Mouse (Mus musculus) MEL (cell line): Measurements from ENCODE around the gene Gm49395. TPM values are rescaled to one million over a fixed set of nuclear protein-coding genes. Genes with fewer than 3 reads are reported as not detected.

ENCODE experiments used
- DNase-seq: peaks from one replicate; pipeline ENCODE4 v3.0.0; 2011; ENCODE audit warnings: low read depth, low spot score
- H3K27ac ChIP-seq: 2 replicates; pipeline ENCODE4 v1.5.1; 2012; ENCODE audit warnings: low read depth, mild to moderate bottlenecking, control low read depth, low read length, moderate library complexity; ENCODE audit not compliant: control insufficient read depth
- H3K27me3 ChIP-seq, 2 experiments: fragments of 150-350 bp in 1 of 2; sonication (generic) in 1 of 2; 2 replicates each; pipeline ENCODE4 v1.6.1; 2012; ENCODE audit warnings: low read length in 2 of 2, mild to moderate bottlenecking in 2 of 2, improper control_type of control experiment in 1 of 2, moderate library complexity in 1 of 2; ENCODE audit not compliant: insufficient read depth in 2 of 2, control insufficient read depth in 1 of 2
- H3K36me3 ChIP-seq, 2 experiments: 2 replicates each; pipeline ENCODE4 v1.6.1; 2012 to 2014; ENCODE audit warnings: low read length in 2 of 2, improper control_type of control experiment in 1 of 2, inconsistent platforms in 1 of 2, mild to moderate bottlenecking in 1 of 2; ENCODE audit not compliant: insufficient read depth in 2 of 2, control insufficient read depth in 1 of 2
- H3K4me1 ChIP-seq, 2 experiments: fragments of 150-350 bp in 1 of 2; sonication (generic) in 1 of 2; 2 replicates each; pipeline ENCODE4 v1.6.1; 2012; ENCODE audit warnings: low read length in 2 of 2, improper control_type of control experiment in 1 of 2, mild to moderate bottlenecking in 1 of 2; ENCODE audit not compliant: insufficient read depth in 2 of 2, control insufficient read depth in 1 of 2
- H3K4me3 ChIP-seq, 2 experiments: fragments of 150-350 bp in 1 of 2; sonication (generic) in 1 of 2; 2 replicates each; pipeline ENCODE4 v1.5.1; 2012; ENCODE audit warnings: low read depth in 2 of 2, low read length in 2 of 2, mild to moderate bottlenecking in 2 of 2, moderate library complexity in 2 of 2, control low read depth in 1 of 2, improper control_type of control experiment in 1 of 2; ENCODE audit not compliant: control insufficient read depth in 1 of 2, insufficient read depth in 1 of 2
- H3K79me2 ChIP-seq: 2 replicates; pipeline ENCODE4 v1.6.1; 2012; ENCODE audit warnings: mild to moderate bottlenecking, low read length, moderate library complexity; ENCODE audit not compliant: control insufficient read depth, poor library complexity, insufficient read depth
- H3K9ac ChIP-seq: 2 replicates; pipeline ENCODE4 v1.6.1; 2012; ENCODE audit warnings: low read depth, mild to moderate bottlenecking, control low read depth, low read length, moderate library complexity; ENCODE audit not compliant: control insufficient read depth, poor library complexity, severe bottlenecking
- H3K9me3 ChIP-seq: fragments of 150-350 bp; sonication (generic); replicated peaks from 2 replicates; pipeline ENCODE4 v1.6.1; 2012; ENCODE audit warnings: mild to moderate bottlenecking, low read length, improper control_type of control experiment, moderate library complexity; ENCODE audit not compliant: insufficient read depth
- CHD1 ChIP-seq: IDR thresholded peaks from 2 replicates; pipeline ENCODE4 v1.6.1; 2012; ENCODE audit warnings: low read depth, mild to moderate bottlenecking, inconsistent platforms, low read length, improper control_type of control experiment
- CHD2 ChIP-seq: IDR thresholded peaks from 2 replicates; pipeline ENCODE4 v1.6.1; 2011; ENCODE audit warnings: low read length, improper control_type of control experiment
- CTCF ChIP-seq, 3 experiments: IDR thresholded peaks in 2 of 3; conservative IDR thresholded peaks in 1 of 3; 2 replicates each; pipeline ENCODE4 v1.5.1; 2011 to 2012; ENCODE audit warnings: low read length in 3 of 3, low read depth in 2 of 3, mild to moderate bottlenecking in 2 of 3, improper control_type of control experiment in 1 of 3, inconsistent platforms in 1 of 3, mixed read lengths in 1 of 3, moderate library complexity in 1 of 3; ENCODE audit not compliant: control insufficient read depth in 1 of 3, insufficient read depth in 1 of 3, poor library complexity in 1 of 3, severe bottlenecking in 1 of 3
- ELF1 ChIP-seq: IDR thresholded peaks from 2 replicates; pipeline ENCODE4 v1.6.1; 2014; ENCODE audit warnings: low read depth, mild to moderate bottlenecking, inconsistent platforms, low read length, improper control_type of control experiment, moderate library complexity
- EP300 ChIP-seq, 2 experiments: IDR thresholded peaks; 2 replicates each; pipeline ENCODE4 v1.6.1; 2011; ENCODE audit warnings: improper control_type of control experiment in 2 of 2, low read length in 2 of 2, low read depth in 1 of 2, mild to moderate bottlenecking in 1 of 2
- ETS1 ChIP-seq: IDR thresholded peaks from 2 replicates; pipeline ENCODE4 v1.6.1; 2012; ENCODE audit warnings: low read depth, mild to moderate bottlenecking, inconsistent platforms, low read length, improper control_type of control experiment, moderate library complexity
- GABPA ChIP-seq: IDR thresholded peaks from 2 replicates; pipeline ENCODE4 v1.6.1; 2012; ENCODE audit warnings: low read depth, mild to moderate bottlenecking, inconsistent platforms, low read length, improper control_type of control experiment, moderate library complexity
- GATA1 ChIP-seq: IDR thresholded peaks from 2 replicates; pipeline ENCODE4 v1.6.1; 2011; ENCODE audit warnings: low read depth, low read length, improper control_type of control experiment
- JUND ChIP-seq: IDR thresholded peaks from 2 replicates; pipeline ENCODE4 v1.6.1; 2011; ENCODE audit warnings: low read depth, mild to moderate bottlenecking, improper control_type of control experiment, low read length
- KAT2A ChIP-seq: conservative IDR thresholded peaks from 2 replicates; pipeline ENCODE4 v1.6.1; 2012; ENCODE audit warnings: low read depth, low read length, improper control_type of control experiment, inconsistent platforms
- MAX ChIP-seq: IDR thresholded peaks from 2 replicates; pipeline ENCODE4 v1.6.1; 2011; ENCODE audit warnings: low read length, improper control_type of control experiment
- MYC ChIP-seq: IDR thresholded peaks from 2 replicates; pipeline ENCODE4 v1.6.1; 2011; ENCODE audit warnings: low read depth, mild to moderate bottlenecking, low read length, improper control_type of control experiment, moderate library complexity
- NELFE ChIP-seq: IDR thresholded peaks from 2 replicates; pipeline ENCODE4 v1.6.1; 2011; ENCODE audit warnings: low read depth, low read length, improper control_type of control experiment
- POLR2A ChIP-seq, 2 experiments: IDR thresholded peaks; 2 replicates each; pipeline ENCODE4 v1.6.1; 2011 to 2012; ENCODE audit warnings: low read length in 2 of 2, mild to moderate bottlenecking in 2 of 2, control low read depth in 1 of 2, improper control_type of control experiment in 1 of 2, low read depth in 1 of 2, moderate library complexity in 1 of 2; ENCODE audit not compliant: control insufficient read depth in 1 of 2, insufficient read depth in 1 of 2, poor library complexity in 1 of 2
- RAD21 ChIP-seq: IDR thresholded peaks from 2 replicates; pipeline ENCODE4 v1.6.1; 2011; ENCODE audit warnings: mild to moderate bottlenecking, low read depth, low read length, improper control_type of control experiment
- TAL1 ChIP-seq: IDR thresholded peaks from 2 replicates; pipeline ENCODE4 v1.6.1; 2012; ENCODE audit warnings: mild to moderate bottlenecking, inconsistent platforms, low read length, moderate library complexity, mixed read lengths
- TBP ChIP-seq: IDR thresholded peaks from 2 replicates; pipeline ENCODE4 v1.8.0; 2011; ENCODE audit warnings: low read depth, low read length, improper control_type of control experiment
- TCF12 ChIP-seq: IDR thresholded peaks from 2 replicates; pipeline ENCODE4 v1.6.1; 2014; ENCODE audit warnings: low read depth, mild to moderate bottlenecking, inconsistent platforms, low read length, improper control_type of control experiment, moderate library complexity
- UBTF ChIP-seq: IDR thresholded peaks from 2 replicates; pipeline ENCODE4 v1.6.1; 2012; ENCODE audit warnings: low read depth, mild to moderate bottlenecking, inconsistent platforms, low read length, improper control_type of control experiment, moderate library complexity, borderline replicate concordance; ENCODE audit not compliant: insufficient read depth
- ZMIZ1 ChIP-seq: IDR thresholded peaks from 2 replicates; pipeline ENCODE4 v1.6.1; 2012; ENCODE audit warnings: low read depth, mild to moderate bottlenecking, inconsistent platforms, low read length, improper control_type of control experiment, moderate library complexity
- ZNF384 ChIP-seq: IDR thresholded peaks from 2 replicates; pipeline ENCODE4 v1.6.1; 2012; ENCODE audit warnings: low read depth, mild to moderate bottlenecking, inconsistent platforms, low read length, improper control_type of control experiment
- polyA plus RNA-seq, 2 experiments: library from polyadenylated mRNA; stranded (reverse) in 1 of 2; unstranded in 1 of 2; fragments of >175 nt in 1 of 2; fragments of >200 nt in 1 of 2; gene quantifications; 2 replicates each; pipeline versions ENCODE4 v1.2.1 to v1.2.4; 2012; ENCODE audit warnings: low replicate concordance in 2 of 2, low read depth in 1 of 2; ENCODE audit not compliant: insufficient read length in 2 of 2, insufficient read depth in 1 of 2, missing spikeins in 1 of 2
- total RNA-seq: library from RNA; depleted of rRNA; stranded (reverse); fragments of 300-350 nt; gene quantifications from 2 replicates; pipeline ENCODE4 v1.2.3, GENCODE M21; 2012

Gm49395 gene
- total and polyA plus RNA-seq, 3 experiments, result 0.31 TPM; not detected in 2

- Histone ChIP-seq H3K4me1 (no peaks in the 10 kb centered on the region), H3K79me2 (no peaks in the 10 kb centered on the region), H3K36me3 (no peaks in the 10 kb centered on the region), H3K9ac (no peak overlapping the region), H3K27me3 (0 out of 4 replicates have a peak, but pooled peaks cover 0 to 1% of the 10 kb centered on the region in 2 experiments), H3K4me3 (no peak overlapping the region)
- no peak for DNase-seq
- TF ChIP-seq CHD2 (no peak), JUND (no peak), UBTF (no peak), RAD21 (no peak), CTCF (IDR thresholded peaks at IDR 0.05 in 2 of 3, conservative IDR thresholded peaks at IDR 0.05 in 1 of 3; ENCODE audit: control insufficient read depth in 1 of 3, insufficient read depth in 1 of 3, low read depth in 2 of 3, low read length in 3 of 3, poor library complexity in 1 of 3, severe bottlenecking in 1 of 3) (no peak), MYC (no peak), EP300 (IDR thresholded peaks at IDR 0.05; ENCODE audit: low read depth in 1 of 2, low read length in 2 of 2) (no peak), TAL1 (no peak), GATA1 (no peak), KAT2A (no peak), TCF12 (no peak), MAX (no peak), POLR2A (IDR thresholded peaks at IDR 0.05; ENCODE audit: control insufficient read depth in 1 of 2, insufficient read depth in 1 of 2, low read depth in 1 of 2, low read length in 2 of 2, poor library complexity in 1 of 2) (no peak), ZMIZ1 (no peak)
- TF ChIP-seq, all 39 proteins: peak for 0
- H3K27ac ChIP-seq, result no peak overlapping the region
- no peaks in the 10 kb centered on the region for H3K9me3 ChIP-seq
Measured at GRCm38 (mm10) chr13:114998100-114998499, 103.6 kb downstream of the Gm49395 start.

GRCm38 (mm10) chr13:114992260-114993014 lies 109.3 kb downstream of the Gm49395 start:
- peaks cover 0 to 1% of the 10 kb centered on the region in 2 experiments; a peak in 1 of 4 replicates for H3K27me3 ChIP-seq

More at GRCm38 (mm10) chr13:114992260-114993014, 109.3 kb downstream of the Gm49395 start:
- Histone ChIP-seq H3K27ac (no peak overlapping the region), H3K4me3 (no peak overlapping the region), H3K4me1 (no peaks in the 10 kb centered on the region), H3K36me3 (no peaks in the 10 kb centered on the region), H3K9me3 (no peaks in the 10 kb centered on the region), H3K79me2 (no peaks in the 10 kb centered on the region), H3K9ac (no peak overlapping the region)
- DNase-seq, result no peak
- TF ChIP-seq NELFE (no peak), ELF1 (no peak), ETS1 (no peak), RAD21 (no peak), GABPA (no peak), CTCF (IDR thresholded peaks at IDR 0.05 in 2 of 3, conservative IDR thresholded peaks at IDR 0.05 in 1 of 3; ENCODE audit: control insufficient read depth in 1 of 3, insufficient read depth in 1 of 3, low read depth in 2 of 3, low read length in 3 of 3, poor library complexity in 1 of 3, severe bottlenecking in 1 of 3) (no peak), ZNF384 (no peak), EP300 (IDR thresholded peaks at IDR 0.05; ENCODE audit: low read depth in 1 of 2, low read length in 2 of 2) (no peak), CHD1 (no peak), TBP (no peak)
